Mouse (Mus musculus): ENCODE measurements around the gene Cacnb4. TPM values are rescaled to one million over a fixed set of nuclear protein-coding genes. Genes with fewer than 3 reads are reported as not detected.

The Cacnb4 gene
- total RNA-seq, 4 experiments from 2014 or later: 146 to 175 (median 160) TPM

- peak in 1 of 2 experiments; percentile 40 for DNase-seq (ENCODE audit: low spot score in 2 of 2)
These were observed 150.6 kb downstream of the Cacnb4 start for GRCm38 (mm10) chr2:52525876-52526592.

- DNase-seq (ENCODE audit: low spot score in 2 of 2): no peak
These were observed 153.4 kb downstream of the Cacnb4 start for GRCm38 (mm10) chr2:52523056-52523715.

DNA sequence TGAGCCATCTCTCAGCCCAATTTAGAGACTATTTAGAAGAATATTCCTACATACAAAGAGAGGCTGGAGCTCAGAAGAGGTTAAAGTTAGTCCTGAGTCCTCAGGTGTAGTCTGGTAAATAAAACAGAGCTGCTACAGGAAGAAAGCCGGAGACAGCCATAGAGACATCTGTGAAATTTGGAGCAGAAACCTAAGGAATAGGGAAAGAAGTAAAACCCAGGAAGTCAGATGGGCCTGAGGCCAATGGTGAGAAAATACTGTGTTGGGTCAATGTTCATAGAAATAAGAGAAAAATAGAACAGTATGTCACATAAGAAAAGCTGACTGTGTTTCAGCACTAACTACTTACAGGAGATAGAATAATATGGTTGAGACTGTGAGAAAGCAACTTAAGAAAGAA, 155.6 kb downstream of the Cacnb4 start:
- DNase-seq (ENCODE audit: low spot score in 2 of 2): no peak

DNA sequence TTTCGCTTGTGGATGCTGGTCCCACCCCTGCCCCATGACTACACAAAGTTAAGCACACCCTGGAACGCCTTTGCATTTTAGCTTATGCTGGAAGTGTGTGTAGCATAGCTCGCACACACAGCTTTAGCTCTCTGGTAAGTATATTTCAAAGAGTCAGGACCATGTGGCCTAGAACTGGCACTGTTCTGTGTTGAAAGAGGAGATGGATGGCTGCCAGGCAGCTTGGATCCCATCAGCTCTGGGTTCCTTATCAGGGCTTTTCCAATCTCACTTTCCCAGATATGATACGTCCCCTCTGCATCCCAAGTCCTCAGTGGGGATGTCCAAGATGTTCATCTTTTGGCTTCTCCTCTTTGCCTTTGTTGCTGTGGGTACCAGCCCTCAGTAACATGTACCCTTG, 157.9 kb downstream of the Cacnb4 start:
- DNase-seq (ENCODE audit: low spot score in 2 of 2): no peak

DNA sequence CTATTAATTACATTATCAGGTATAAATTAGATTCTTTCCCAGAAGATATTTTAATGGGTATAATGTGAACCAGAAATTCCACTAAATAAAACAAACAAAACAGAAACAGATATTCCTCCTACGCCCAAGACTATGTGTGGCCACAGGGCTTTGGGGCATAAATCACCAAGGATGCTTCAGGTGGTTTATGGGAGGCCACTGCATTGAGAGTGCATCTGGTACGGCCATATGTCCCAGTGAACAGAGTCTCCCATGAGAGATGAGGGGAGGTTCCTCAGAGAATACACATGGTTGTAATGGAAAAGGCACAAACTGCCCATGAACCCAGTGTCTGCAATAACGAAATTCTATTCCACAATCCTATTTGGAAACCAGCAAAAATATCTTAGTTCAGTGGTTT, 160.1 kb downstream of the Cacnb4 start:
- DNase-seq (ENCODE audit: low spot score in 2 of 2): no peak

DNA sequence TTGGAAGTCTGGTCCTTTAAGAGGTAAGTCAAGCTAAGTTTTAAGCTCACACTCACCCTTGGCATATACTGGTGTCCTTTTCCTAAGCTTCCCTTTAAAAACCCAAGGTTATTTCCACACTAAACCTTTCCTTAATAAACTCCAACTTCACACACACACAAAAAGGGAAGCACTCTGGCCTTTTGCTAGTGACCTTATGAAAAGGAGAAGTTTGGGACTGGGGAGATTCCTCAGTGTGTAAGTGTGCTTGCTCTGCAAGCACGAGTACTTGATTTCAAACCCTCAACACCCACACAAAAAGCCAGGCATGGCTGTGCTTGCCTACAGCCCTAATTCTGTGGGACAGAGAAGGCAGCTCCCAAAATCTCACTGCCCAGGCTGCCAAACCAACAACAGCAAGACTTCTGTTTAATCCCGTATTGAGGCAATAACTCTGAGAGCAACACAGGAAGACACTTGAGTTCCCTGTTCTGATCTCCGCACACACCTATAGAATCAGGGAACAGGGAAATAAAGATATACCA, 163.7 kb downstream of the Cacnb4 start:
- no peak for DNase-seq (ENCODE audit: low spot score in 2 of 2)

- DNase-seq (ENCODE audit: low spot score in 2 of 2): no peak
These were observed 164.4 kb downstream of the Cacnb4 start for GRCm38 (mm10) chr2:52512206-52512605.

DNA sequence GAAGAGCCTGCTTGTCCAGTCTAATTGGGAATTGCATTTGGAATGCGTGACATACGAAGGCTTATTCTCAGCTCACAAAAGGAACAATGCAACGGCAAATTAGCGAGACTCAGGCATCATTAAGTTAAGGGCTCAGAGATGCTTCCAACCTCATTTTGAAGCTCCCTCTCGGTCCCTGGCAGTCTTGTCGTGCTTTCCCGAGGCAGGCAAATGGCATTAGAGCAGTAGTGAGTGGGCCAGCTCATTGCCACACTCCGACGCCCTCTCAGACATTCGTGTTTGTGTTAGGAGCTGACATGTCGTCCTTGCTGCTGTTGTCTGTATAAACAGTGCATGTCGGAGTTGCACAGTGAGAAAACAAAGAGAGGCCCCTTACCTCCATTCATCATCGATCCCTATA, 164.8 kb downstream of the Cacnb4 start:
- DNase-seq (ENCODE audit: low spot score in 2 of 2): no peak

- peak in 1 of 2 experiments; percentile 45 for DNase-seq (ENCODE audit: low spot score in 2 of 2)
These were observed 166.7 kb downstream of the Cacnb4 start for GRCm38 (mm10) chr2:52509779-52510500.

GRCm38 (mm10) chr2:52505164-52505563, 171.5 kb downstream of the Cacnb4 start:
- no peak for DNase-seq (ENCODE audit: low spot score in 2 of 2)

- DNase-seq (ENCODE audit: low spot score in 2 of 2): no peak
These were observed 171.9 kb downstream of the Cacnb4 start for GRCm38 (mm10) chr2:52504762-52505161.

- peak in 1 of 2 experiments; percentile 67 for DNase-seq (ENCODE audit: low spot score in 2 of 2)
These were observed 176.8 kb downstream of the Cacnb4 start for GRCm38 (mm10) chr2:52499849-52500262.

- no peak for DNase-seq (ENCODE audit: low spot score in 2 of 2)
These were observed 177.5 kb downstream of the Cacnb4 start for GRCm38 (mm10) chr2:52499101-52499537.

DNA sequence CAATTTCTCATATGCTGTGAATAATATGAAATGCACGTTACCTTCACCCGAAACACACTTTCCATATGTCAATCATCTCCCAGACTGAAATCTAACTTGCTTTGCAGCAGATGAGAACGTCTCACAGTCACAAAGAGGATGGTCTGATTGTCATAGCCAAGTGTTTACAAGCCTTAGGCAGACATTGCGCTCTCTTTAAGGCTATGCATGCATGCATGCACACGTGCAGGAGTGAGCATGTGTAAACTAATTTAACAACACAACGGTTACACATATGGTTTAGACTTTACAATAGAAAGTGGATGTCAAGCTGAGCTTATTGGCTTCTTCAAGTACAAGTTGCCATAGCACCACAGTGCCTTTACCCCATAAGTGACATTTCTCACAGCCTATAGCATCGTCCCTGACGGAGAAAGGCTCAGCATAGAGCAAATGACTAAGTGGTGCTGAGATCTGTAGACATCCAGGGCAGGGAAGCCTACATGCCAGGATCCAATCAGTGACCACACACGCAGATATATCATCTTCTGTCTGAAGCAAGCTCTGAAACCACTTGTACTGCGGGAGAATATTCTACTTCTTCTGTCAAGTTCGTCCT, 181.4 kb downstream of the Cacnb4 start:
- peak in 1 of 2 experiments; percentile 39 for DNase-seq (ENCODE audit: low spot score in 2 of 2)

- DNase-seq (ENCODE audit: low spot score in 2 of 2): no peak
These were observed 182.4 kb downstream of the Cacnb4 start for GRCm38 (mm10) chr2:52494274-52494673.

GRCm38 (mm10) chr2:52492867-52493266, 183.8 kb downstream of the Cacnb4 start:
- DNase-seq (ENCODE audit: low spot score in 2 of 2): no peak

GRCm38 (mm10) chr2:52489840-52490239, 186.8 kb downstream of the Cacnb4 start:
- DNase-seq (ENCODE audit: low spot score in 2 of 2): no peak

GRCm38 (mm10) chr2:52483496-52483895, 193.1 kb downstream of the Cacnb4 start:
- no peak for DNase-seq (ENCODE audit: low spot score in 2 of 2)

DNA sequence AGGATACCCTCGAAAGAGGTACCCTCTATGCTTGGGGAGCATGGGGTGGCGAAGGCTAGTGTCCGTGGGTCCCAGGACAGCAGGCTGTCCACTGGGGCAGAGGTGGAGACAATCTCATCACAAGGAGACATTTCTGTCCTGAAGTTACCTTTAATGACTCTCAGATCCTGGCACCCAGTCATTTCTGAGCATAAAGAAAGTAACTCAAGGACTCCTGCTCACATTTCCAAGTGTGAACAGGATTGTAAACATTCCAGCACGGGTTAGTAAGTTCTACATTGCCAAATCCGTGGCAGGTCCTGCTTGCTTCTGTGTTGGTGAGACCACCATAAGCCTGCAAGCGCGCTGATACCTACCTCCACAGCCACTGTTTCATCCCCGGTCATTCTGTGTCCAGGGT, 196.2 kb downstream of the Cacnb4 start:
- DNase-seq (ENCODE audit: low spot score in 2 of 2): no peak

- no peak for DNase-seq (ENCODE audit: low spot score in 2 of 2)
These were observed 198.1 kb downstream of the Cacnb4 start for GRCm38 (mm10) chr2:52478501-52478900.

GRCm38 (mm10) chr2:52477550-52477907, 199.1 kb downstream of the Cacnb4 start:
- no peak for DNase-seq (ENCODE audit: low spot score in 2 of 2)

Data from left cerebral cortex, adult 8-10 months (tissue).